Mouse (Mus musculus): ENCODE measurements at regions not wholly inside any gene's neighbourhood (a gene's known extent, or its start where the extent isn't known, plus 50 kb on each side); places are given as distances from the start of the nearest gene placed in this dataset.

GRCm38 (mm10) chr3:120460717-120461116 lies 676.5 kb upstream of the Ptbp2 start:
- TF ChIP-seq CTCF (IDR thresholded peaks at IDR 0.05; ENCODE audit: low read depth, low read length) (no peak), EP300 (IDR thresholded peaks at IDR 0.05; ENCODE audit: insufficient read depth, low read depth, low read length) (no peak), POLR2A (IDR thresholded peaks at IDR 0.05; ENCODE audit: insufficient read depth, low read length) (no peak)

All from ES-Bruce4 (cell line).